Mouse (Mus musculus) lung, adult 2 months (tissue): Measurements from ENCODE around the gene Fra10ac1. TPM values are rescaled to one million over a fixed set of nuclear protein-coding genes. Genes with fewer than 3 reads are reported as not detected.

Experiments
- DNase-seq: peaks from one replicate; pipeline ENCODE4 v3.0.0; 2022
- H3K4me1 ChIP-seq: fragments of 200-500 bp; 2 replicates; pipeline ENCODE4 v1.6.1; 2011; ENCODE audit warnings: low read length; ENCODE audit not compliant: control insufficient read depth, insufficient read depth
- H3K4me3 ChIP-seq: fragments of 200-500 bp; replicated peaks from 2 replicates; pipeline ENCODE3; 2011; ENCODE audit warnings: low read depth, mild to moderate bottlenecking, control low read depth, low read length; ENCODE audit errors: extremely low read depth
- CTCF ChIP-seq: fragments of 200-500 bp; IDR thresholded peaks from 2 replicates; pipeline ENCODE4 v1.5.1; 2011; ENCODE audit warnings: mild to moderate bottlenecking, low read length, control low read depth; ENCODE audit not compliant: insufficient read depth
- POLR2A ChIP-seq: fragments of 200-500 bp; IDR thresholded peaks from 2 replicates; pipeline ENCODE4 v1.6.1; 2011; ENCODE audit warnings: low read depth, mild to moderate bottlenecking, control low read depth, low read length, borderline replicate concordance; ENCODE audit errors: extremely low read depth
- WGBS: fragments of 180-500 bp; shearing (Covaris S2); methylation state at CpG from one replicate; pipeline ENCODE4 v1.1.7; 2018; 5-methylcytosine and 5-hydroxymethylcytosine counted together
- polyA plus RNA-seq: library from polyadenylated mRNA; depleted of rRNA; stranded (reverse); fragments of >200 nt; gene quantifications from 2 replicates; pipeline ENCODE4 v1.2.3, GENCODE M21; 2012; rRNA removed

The Fra10ac1 gene
- polyA plus RNA-seq: 3.1 and 4.5 TPM in 2 replicates

DNA sequence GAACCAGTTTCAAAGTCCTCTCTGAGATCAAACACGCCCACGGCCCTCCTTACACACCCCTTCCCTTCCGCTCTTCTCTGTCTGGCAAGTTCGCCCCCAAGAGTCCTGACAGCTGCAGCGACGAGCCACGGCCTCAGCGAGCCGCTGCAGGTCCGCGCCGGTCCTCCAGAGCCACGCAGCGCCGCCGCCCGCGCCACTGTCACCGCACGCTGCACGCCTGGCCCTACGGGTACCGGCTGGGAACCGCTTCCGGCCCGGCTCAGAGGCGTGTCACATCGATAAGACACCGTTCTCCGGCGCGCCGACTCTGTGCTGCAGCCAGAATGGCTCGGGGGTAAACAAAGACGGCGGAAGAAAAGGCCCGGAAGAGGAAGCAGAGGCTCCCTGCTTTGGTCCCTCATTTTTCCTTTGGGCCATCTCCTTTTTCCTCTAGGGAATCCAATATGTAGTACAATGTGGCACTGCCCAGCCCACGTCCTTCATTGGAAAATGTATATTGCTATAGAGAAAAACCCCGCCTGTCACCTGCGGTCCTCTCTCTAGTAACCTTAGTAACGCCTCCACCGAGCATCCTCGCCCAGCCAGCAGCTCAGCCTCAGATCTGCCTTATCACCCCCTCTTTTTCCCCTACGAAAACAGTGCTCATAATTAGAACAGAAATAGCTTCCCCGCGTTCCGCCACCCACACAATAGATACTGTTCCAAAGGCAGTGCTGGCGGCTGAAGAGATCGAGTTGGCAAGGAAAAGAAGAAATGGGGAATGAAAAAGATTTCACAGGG lies at the start of gene Fra10ac1:
Gene Fra10ac1 (minus strand): TSS at position 252 of the 780 bp plus-strand sequence.
- 1% methylated on average over 49 of the region's 49 CpGs for WGBS
- peak; percentile 86 for DNase-seq
- peaks cover 6% of the 10 kb centered on the region; the same call in 1 of the 2 replicates for H3K4me1 ChIP-seq
- TF ChIP-seq POLR2A: peak; percentile 59; the same call in 1 of the 2 replicates
- no peak for TF ChIP-seq CTCF
- peak within 1 kb of the TSS; percentile 68 for H3K4me3 ChIP-seq

DNA sequence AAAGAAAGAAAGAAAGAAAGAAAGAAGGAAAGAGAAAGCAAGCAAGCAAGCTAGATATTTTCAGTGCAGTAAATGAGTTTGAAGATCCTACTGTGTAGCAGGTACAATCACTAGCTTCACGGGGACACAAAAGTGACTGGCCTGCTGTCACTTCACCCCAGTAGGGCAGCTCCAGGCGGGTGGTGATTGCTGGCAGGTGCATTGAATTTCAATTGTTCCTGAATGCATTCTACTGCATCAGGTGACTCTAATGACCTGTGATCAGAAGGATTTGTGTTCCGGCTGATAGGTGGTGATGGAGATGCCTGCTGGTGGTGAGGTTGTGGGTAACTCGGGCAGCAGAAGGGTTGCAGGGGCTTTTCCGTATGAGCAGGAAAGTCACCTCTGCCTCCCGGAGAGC lies 47.1 kb upstream of the Fra10ac1 start:
- TF ChIP-seq POLR2A: no peak
- no peak for TF ChIP-seq CTCF
- no peak for DNase-seq
- Histone ChIP-seq H3K4me3 (no peak overlapping the region), H3K4me1 (no peaks in the 10 kb centered on the region)
- WGBS: 37% methylated on average over 6 of the region's 6 CpGs

DNA sequence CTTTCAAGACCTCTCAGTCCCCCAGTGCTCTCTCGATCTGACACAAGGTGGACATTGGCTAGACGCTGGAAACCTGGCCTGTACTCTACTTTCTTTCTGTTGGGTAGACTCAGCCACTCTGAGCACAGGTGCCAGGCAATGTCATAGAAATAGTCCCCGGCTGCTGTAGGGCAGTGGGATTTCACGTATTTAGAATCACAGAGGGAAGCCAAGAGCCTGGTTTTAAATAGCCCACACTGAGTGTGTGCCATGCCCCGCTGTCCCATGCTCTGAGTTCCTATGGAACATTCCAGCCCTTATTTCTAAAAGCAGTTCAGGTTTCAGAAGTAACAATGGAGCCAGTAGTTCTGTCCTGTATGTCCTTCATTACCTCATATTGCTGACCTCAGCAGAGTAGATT lies 43.5 kb upstream of the Fra10ac1 start:
- Histone ChIP-seq H3K4me1 (no peaks in the 10 kb centered on the region), H3K4me3 (no peak overlapping the region)
- WGBS: 79% methylated on average over 5 of the region's 5 CpGs
- DNase-seq: no peak
- TF ChIP-seq CTCF: no peak
- no peak for TF ChIP-seq POLR2A

DNA sequence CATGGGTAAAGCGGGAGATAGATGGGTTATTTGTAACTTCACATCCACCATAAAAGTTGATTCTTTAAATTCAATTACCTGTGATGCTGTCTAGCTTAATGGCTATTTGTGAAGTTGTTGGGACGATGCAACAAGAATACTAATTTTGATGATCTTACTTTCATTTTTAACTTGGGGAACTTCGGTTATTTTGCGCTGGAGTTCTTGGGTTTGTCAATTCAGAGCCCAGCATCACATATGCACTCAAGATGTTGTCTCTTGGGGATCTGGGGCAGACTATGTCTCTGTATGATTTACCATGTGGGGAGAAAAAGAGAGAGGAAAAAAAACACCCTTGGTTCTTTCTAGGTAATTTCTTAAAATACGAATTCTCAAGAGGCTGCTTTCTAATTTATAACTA lies 41.8 kb upstream of the Fra10ac1 start:
- no peak for DNase-seq
- no peak overlapping the region for H3K4me3 ChIP-seq
- 83% methylated on average over 5 of the region's 5 CpGs for WGBS
- H3K4me1 ChIP-seq: no peaks in the 10 kb centered on the region
- TF ChIP-seq POLR2A (no peak), CTCF (no peak)

DNA sequence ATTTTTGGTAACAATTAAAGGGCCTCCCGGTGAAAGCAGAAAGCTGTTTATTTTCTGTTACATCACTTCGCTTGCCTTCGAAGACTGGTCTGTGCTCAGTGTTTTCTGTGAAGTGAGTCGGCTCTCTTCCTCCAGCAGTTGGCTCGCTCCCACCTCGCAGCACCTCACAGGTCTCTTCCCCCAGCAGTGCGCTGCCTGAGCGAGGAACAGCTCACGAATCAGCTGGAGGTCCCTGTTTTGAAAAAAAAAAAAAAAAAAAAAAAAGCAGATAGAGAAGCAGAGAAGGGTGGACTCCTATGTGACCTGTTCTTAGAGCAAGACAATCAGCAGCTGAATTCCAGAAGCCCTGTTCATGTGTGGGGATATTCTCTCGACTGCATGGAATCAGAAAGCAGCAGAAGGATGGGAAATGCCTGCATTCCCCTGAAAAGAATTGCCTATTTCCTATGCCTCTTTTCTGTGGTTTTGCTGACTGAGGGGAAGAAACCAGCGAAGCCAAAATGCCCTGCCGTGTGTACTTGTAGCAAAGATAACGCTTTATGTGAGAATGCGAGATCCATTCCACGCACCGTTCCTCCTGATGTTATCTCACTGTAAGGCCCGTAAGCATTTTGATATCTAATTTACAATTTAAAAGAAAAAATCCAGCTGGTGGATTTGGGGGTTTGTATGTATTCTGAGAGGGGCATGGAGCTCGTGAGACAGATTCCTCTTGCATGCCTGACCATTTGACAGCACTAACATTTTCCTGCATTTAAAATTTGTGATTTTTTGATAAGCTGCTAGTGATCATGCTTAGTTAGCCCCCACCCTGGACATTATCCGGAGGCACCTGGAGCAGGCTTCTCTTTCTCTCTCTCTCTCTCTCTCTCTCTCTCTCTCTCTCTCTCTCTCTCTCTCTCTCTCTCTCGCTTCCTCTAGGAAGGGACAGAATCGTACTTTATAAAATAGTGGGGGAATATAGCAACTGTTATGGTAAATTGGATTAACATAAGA lies 40.8 kb upstream of the Fra10ac1 start, which contains the start of gene Lgi1:
Gene Lgi1 (plus strand): TSS at position 32 of the 996 bp plus-strand sequence.
- no peaks in the 10 kb centered on the region for H3K4me1 ChIP-seq
- 21% methylated on average over 21 of the region's 21 CpGs for WGBS
- no peak within 1 kb of the TSS for H3K4me3 ChIP-seq
- DNase-seq: no peak
- TF ChIP-seq POLR2A (no peak), CTCF (no peak)

DNA sequence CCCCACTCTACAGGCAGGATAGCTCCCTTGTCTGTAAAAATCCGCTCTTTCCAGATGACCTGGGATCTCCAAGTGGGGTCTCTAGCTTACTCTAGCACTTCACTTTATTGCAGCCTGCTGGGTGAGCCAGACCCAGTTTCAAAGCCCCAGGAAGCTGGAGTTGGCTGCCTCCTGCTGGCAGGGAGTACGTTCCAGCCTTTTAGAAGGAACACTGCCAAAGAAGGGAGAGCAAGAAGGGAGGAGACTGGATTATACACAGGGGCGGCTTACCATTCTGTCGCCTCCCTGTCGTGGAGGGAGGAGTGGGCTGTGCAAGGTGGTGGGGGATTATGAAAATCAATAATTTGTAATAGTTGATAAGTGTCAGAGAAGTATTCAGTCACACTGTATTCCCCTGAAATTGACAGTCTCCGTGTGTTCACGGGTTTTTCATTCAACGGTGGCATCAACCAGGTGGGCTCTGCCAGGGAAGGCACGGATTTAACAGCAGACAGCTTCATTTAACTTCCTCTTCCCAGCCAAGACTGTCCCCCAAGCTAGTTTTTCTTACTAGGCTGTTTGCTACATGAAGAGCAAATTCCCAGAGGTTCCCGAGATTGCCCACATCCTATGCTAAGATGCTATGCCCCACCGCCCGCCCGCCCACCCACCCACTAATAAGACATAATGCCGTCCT lies 40.0 kb upstream of the Fra10ac1 start:
- no peak for DNase-seq
- TF ChIP-seq CTCF (no peak), POLR2A (no peak)
- 20% methylated on average over 14 of the region's 14 CpGs for WGBS
- Histone ChIP-seq H3K4me1 (no peaks in the 10 kb centered on the region), H3K4me3 (no peak overlapping the region)

- no peak overlapping the region for H3K4me3 ChIP-seq
- TF ChIP-seq CTCF (no peak), POLR2A (no peak)
- 62% methylated on average over 5 of the region's 5 CpGs for WGBS
- no peak for DNase-seq
- H3K4me1 ChIP-seq: no peaks in the 10 kb centered on the region
Measured at GRCm38 (mm10) chr19:38261351-38261750, 37.4 kb upstream of the Fra10ac1 start.

DNA sequence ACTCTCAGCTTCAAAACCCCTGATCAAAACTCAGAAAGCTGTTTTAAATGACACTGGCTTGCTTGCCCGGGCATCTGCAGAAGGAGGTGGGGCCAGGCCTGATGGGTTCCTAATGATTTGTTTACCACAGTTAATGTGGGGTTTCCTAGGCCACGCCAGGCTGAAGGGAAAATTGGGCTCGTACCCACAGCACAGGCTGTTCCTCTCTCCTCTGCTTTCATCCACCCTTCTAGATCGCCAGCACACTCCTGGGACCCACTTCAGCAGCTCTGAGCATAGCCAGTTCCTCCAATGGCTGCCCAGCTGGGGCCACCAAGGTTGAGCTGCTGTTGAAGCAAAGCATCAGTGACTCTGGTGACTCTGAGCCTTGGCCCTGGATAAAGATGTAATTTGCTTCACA lies 36.4 kb upstream of the Fra10ac1 start:
- no peak for DNase-seq
- H3K4me1 ChIP-seq: no peaks in the 10 kb centered on the region
- 36% methylated on average over 4 of the region's 4 CpGs for WGBS
- no peak overlapping the region for H3K4me3 ChIP-seq
- no peak for TF ChIP-seq CTCF
- no peak for TF ChIP-seq POLR2A

GRCm38 (mm10) chr19:38259436-38259835 lies 35.5 kb upstream of the Fra10ac1 start:
- no peak for DNase-seq
- H3K4me3 ChIP-seq: no peak overlapping the region
- H3K4me1 ChIP-seq: no peaks in the 10 kb centered on the region
- 78% methylated on average over 3 of the region's 3 CpGs for WGBS
- no peak for TF ChIP-seq CTCF
- no peak for TF ChIP-seq POLR2A
